Mouse (Mus musculus): Measurements from ENCODE around the gene H3f3a.
A peak's percentile ranks its signal among the peaks of the same experiment; 100 is the strongest.

H3f3a gene

GRCm38 (mm10) chr1:180822276-180822675, 8.5 kb upstream of the H3f3a start:
- DNase-seq (ENCODE audit: low read depth) = no peak

DNA sequence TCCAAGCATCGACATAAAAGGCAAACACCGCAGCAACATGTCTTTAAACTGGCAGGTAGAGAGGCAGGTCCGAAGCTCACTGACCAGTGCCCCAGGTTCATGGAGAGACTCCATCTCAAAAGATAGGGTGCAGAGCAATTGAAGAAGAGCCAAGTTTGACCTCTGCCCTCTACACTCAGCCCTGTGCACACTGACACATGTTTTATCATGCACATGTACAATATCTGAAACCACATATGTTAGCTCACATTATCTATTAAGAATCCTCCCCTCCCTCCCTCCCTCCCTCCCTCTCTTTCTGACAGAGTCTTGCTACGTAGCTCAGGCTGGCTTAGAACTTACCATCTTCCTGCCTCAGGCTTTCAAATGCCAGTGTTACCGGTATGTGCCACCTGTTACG, 7.4 kb upstream of the H3f3a start:
- no peak for DNase-seq (ENCODE audit: low read depth)

- DNase-seq (ENCODE audit: low read depth) = no peak
Measured at GRCm38 (mm10) chr1:180818000-180818399, 4.3 kb upstream of the H3f3a start.

DNA sequence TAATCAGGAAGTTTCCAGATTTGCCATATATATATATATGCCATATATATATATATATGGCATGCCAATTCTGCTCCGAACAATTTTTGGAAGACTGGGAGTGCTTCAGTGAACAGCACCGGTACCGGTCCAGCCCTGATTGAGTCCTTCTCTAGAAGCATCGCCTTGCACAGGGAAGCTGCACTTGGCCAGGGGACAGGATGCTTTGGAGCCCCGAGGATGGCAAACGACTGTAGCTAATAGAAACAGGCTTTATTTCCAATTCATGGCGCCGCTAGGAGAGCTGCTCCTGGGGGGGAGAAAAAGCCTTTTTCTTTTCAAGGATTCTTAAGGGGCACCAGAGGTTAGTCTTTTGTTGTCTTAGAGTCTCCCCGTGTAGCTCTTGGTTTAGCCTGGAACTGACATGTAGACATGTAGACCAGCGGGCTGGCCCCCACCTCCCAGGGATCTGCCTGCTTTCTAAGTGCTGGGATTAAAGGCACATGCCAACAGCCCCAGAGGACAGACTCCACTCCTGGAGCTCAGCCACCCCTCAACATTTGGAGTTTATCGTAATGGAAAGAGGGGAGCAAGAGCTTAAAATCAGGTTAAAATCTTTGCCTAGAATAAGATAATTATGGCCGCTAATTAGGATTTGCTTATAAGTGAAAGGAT, 1.8 kb upstream of the H3f3a start:
- DNase-seq (ENCODE audit: low read depth) = no peak

- peak; percentile 93 for DNase-seq (ENCODE audit: low read depth)
Measured at GRCm38 (mm10) chr1:180813409-180813884, 296 bp downstream of the H3f3a start.

DNA sequence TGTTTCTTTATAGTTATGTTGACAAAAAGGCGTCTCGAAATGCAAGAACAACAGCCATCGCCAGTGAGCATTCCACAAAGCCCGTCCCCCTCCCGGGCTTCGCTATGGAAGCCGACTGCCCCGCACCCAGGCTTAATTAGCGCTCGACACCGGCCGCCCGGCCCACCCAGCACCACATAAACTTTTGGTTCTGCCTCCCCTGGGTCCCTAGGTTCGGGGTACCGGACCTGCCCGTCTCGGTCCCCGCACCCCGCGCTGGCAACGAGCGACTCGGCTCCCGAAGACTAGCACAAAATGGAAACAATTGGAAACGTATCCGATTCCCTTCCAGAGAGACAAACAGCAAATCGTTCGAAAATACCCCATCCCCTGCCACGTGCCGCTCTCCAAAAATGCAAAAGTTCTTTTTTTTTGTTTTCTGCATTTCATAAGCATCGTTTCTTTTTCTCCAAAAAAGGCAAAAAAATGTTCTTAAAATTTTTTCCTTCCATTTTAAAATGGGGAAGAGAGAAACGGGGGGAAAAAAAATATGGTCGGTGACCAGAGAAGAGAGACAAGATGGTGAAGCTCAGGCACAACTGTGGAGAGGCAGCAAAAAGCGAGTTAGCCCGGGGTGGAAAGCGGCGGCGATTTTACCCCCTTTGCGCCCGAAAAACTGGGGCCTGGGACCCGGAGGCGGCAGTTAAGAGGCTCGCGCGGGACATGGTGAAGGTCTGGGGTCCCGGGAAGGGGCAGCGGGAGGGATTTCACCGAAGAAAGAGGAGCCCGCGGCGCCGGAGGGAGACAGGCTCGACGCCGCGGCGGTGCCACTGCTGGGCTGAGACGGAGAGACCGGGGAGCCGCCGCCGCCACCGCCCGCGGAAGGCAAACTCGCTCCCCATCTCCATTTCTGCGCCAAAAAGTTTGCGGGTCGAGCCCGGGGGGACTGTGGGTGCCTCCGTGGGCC, 1.0 kb downstream of the H3f3a start:
- DNase-seq (ENCODE audit: low read depth) = peak; percentile 77

GRCm38 (mm10) chr1:180811596-180812462, 1.9 kb downstream of the H3f3a start:
- peak; percentile 63 for DNase-seq (ENCODE audit: low read depth)

GRCm38 (mm10) chr1:180810976-180811375, 2.8 kb downstream of the H3f3a start:
- DNase-seq (ENCODE audit: low read depth) = peak; percentile 77

DNA sequence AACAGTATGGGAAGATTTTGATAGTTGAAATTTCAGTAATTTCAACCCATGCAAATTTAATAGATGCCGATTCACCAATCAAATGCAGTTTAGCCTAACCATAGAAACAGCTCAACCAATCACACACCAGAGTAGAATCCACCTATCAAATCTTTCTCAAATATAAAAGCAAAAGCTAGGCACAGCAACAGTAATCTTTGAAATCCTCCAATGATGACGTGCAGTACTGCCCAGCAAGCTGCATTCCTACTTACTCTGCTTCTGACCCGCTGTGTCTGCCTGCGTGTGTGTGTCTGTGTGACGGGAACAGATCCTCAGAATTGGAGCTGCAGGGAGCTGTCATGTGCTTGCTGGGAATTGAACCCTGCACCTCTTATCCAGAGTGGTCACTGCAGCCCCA, 4.9 kb downstream of the H3f3a start:
- DNase-seq (ENCODE audit: low read depth) = peak; percentile 45

- DNase-seq (ENCODE audit: low read depth) = peak; percentile 55
Measured at GRCm38 (mm10) chr1:180803881-180804280, 9.9 kb downstream of the H3f3a start.

GRCm38 (mm10) chr1:180801466-180801994, 12.2 kb downstream of the H3f3a start:
- DNase-seq (ENCODE audit: low read depth) = peak; percentile 19

GRCm38 (mm10) chr1:180800814-180801213, 12.9 kb downstream of the H3f3a start:
- peak; percentile 21 for DNase-seq (ENCODE audit: low read depth)

GRCm38 (mm10) chr1:180800022-180800421, 13.7 kb downstream of the H3f3a start:
- DNase-seq (ENCODE audit: low read depth) = no peak

GRCm38 (mm10) chr1:180799253-180799652, 14.5 kb downstream of the H3f3a start:
- DNase-seq (ENCODE audit: low read depth) = peak; percentile 95

DNA sequence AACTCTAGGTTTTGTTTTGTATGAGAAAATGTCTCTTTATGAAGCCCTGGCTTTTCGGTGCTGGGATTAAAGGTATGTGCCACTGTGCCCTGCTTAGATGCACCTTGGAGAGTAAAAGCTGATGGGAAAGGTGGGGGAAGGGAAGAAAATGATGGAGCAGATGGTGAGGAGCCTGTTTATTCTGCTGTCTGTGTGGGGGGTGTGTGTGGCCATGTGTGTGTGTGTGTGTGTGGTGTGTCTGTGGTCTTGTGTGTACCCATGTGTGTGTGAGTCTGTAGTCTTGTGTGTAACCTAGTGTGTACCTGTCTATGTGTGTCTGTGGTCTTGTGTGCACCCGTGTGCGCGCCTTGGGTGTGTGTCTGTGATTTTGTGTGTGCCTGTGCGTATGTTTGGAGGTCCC, 15.1 kb downstream of the H3f3a start:
- DNase-seq (ENCODE audit: low read depth) = no peak

DNA sequence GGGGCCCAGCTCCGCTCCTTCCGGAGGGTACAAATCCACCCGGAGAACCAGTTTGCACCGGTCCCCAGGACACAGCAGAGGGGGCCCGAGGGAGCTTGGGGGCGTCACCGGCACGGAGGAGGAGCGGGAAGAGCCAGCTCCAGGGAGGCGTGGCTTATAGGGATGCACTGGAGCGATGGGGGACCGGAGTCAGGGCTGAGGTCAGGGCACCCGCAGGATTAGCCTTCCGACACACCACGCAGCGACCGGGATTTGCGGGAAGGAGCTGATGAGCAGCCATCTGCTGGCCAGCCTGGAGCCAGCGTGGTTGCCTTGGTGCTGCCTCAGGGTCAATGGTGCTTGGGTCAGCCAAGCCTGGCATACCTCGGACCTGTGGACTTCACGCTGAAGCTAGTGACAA, 19.6 kb downstream of the H3f3a start:
- DNase-seq (ENCODE audit: low read depth) = no peak

DNA sequence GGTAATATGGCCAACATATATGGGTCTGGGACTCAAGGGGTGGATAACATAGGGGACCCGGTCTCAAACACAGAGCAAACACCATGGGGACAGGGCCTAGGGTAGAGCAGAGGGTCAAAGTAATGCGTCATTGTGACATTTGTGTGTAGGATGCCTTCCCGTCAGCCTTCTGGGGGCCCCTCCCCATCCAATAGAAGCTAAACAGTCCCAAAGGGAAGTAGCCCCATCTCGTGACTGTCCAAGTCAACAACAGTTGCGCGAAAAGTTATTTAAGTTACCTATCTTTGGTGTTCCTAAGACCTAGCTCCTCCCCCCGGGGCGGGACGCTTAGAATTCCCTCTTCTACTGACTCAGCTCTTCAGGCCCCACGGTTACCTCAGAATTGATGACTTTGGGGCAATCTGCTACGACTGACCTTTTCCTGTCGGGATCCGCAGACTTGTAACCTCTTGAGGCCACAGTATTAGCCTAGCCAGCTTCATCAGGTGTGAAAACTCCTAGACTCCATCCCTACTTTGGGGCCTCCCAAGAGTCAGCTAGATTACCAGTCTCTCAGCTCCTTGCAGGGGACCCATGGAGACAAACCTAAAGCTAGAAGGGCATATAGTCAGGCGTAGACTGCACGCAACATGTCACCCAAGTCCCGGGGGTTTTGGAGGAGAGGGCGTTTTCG, 20.2 kb downstream of the H3f3a start:
- peak; percentile 55 for DNase-seq (ENCODE audit: low read depth)

DNA sequence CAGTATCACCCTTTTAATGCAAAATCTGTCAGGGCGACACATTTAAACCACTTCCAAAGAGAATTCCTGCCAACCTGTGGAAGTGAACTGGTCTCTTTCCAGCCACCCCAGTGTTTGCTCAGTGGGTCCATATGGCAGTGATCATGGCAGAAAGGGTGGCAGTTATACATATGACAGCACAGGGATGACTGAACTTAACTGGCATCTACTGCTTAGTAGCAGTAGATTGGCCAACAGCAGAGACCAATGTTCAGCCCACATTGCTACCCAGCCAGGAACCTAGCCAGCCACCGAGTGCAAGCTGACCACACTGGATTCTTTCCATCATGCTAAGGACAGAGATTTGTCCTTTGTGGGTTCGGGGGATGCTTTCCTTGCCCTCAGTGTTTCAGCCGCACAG, 20.9 kb downstream of the H3f3a start:
- DNase-seq (ENCODE audit: low read depth) = peak; percentile 79

- DNase-seq (ENCODE audit: low read depth) = peak; percentile 91
Measured at GRCm38 (mm10) chr1:180791821-180792480, 21.8 kb downstream of the H3f3a start.

DNA sequence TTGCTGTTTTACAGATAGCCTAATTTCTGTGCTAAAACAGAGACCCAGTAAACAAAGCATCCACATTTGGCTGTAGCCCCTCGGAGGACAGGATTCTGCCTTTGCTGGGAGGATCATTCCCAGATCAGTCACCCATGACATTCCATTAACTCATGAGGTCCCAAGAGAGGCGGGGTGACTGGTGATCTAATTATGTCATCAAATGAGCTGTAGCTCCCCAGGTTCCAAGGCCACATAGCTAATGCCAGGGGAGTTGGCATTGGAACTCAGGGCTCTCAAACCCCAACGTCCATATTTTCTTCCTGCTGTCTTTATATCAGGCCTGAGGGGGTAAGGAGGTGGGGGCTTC, 30.2 kb downstream of the H3f3a start:
- DNase-seq (ENCODE audit: low read depth) = no peak
